Mouse (Mus musculus) left cerebral cortex, postnatal 10 days (tissue): Measurements from ENCODE around the gene Clcn3. TPM values are rescaled to one million over a fixed set of nuclear protein-coding genes. Genes with fewer than 3 reads are reported as not detected.
A peak's percentile ranks its signal among the peaks of the same experiment; 100 is the strongest.

ENCODE experiments used
- DNase-seq, 2 experiments: peaks; one replicate each; pipeline ENCODE4 v3.0.0; 2021 to 2022; ENCODE audit warnings: low spot score in 2 of 2, mixed read lengths in 1 of 2; ENCODE audit errors: extremely low spot score in 1 of 2
- intact Hi-C: fragments of 180-260 bp; cut with DNase I; formaldehyde crosslinking; loops from one replicate; pipeline ENCODE4 v1.15.1; 2025
- total RNA-seq, 2 experiments: library from RNA; stranded (reverse); gene quantifications; 2 replicates each; pipeline ENCODE4 v1.2.3; 2021

Gene Clcn3
- total RNA-seq, 2 experiments from 2014 or later: 146 to 152 TPM

DNA sequence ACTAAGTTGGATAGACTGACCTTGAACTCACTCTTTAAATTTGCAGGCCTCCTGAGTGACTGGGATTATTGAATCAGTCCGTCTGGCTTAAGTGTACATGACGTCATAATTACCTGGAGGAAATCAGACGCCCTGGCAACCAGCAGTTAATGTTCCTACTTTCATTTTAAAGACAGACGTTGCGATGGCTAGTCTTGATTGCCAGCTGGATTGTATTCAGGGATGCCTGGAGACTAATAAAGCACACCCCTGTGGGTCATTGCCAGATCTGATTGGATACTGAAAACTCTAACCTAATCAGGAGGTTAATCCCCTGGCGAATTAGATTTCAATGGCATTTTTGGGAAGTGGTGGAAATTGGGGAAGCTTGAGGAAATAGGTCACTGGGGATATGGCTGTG is 96.4 kb downstream of the Clcn3 start:
- intact Hi-C loops: no loop called here
- no peak for DNase-seq

DNA sequence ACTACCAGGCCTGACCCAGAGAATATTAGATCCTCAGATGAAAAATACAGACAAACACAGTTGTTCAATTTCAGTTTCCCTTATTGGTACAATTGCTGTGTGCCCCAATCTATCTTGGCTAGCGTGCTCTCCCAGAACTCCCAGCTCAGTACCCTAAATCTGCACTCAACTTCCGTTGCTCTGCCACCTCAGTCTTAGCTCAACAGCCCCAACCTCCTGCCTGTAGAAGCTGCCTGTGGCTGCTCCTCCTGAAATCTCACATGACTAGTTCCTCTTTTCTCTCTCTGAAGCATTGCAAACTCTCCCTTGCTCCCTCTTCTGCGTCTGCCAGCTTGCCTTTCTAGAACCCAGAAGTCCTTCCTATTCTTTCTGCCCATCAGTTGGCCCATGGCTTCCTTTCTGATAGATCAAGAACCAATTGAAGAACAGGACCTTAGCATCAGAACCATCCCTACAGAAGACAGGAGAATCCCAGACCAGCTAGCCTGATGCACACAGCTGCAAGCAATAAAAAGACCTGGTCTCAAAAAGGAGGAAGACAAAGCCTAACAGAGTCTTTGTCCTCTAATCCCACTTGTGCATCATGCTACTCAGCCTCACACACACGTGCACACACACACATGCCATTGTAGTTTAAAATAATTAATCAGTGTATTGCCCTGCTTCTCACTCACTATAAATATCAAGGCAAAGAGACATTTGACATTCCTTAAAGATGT is 99.5 kb downstream of the Clcn3 start:
- intact Hi-C loops: no loop called here
- no peak for DNase-seq

DNA sequence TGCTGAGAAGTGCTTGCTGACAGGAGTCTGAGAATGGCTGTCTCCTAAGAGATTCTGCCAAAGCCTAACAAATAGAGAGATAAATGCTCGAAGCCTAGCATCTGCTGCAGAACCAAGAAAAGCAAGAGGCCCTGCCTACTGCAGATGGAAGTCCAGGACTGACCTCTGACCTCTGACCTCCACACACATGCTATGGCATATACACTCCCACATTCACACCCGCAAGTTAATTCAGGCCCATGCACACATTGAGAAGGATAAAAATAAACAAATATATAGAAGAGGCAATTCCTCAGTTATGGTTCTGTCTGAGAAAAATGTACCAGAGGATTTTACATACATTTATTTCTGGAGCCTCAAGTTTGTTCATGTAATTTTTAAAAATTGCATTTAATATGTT is 104.5 kb downstream of the Clcn3 start:
- intact Hi-C loops: no loop called here
- DNase-seq: no peak

DNA sequence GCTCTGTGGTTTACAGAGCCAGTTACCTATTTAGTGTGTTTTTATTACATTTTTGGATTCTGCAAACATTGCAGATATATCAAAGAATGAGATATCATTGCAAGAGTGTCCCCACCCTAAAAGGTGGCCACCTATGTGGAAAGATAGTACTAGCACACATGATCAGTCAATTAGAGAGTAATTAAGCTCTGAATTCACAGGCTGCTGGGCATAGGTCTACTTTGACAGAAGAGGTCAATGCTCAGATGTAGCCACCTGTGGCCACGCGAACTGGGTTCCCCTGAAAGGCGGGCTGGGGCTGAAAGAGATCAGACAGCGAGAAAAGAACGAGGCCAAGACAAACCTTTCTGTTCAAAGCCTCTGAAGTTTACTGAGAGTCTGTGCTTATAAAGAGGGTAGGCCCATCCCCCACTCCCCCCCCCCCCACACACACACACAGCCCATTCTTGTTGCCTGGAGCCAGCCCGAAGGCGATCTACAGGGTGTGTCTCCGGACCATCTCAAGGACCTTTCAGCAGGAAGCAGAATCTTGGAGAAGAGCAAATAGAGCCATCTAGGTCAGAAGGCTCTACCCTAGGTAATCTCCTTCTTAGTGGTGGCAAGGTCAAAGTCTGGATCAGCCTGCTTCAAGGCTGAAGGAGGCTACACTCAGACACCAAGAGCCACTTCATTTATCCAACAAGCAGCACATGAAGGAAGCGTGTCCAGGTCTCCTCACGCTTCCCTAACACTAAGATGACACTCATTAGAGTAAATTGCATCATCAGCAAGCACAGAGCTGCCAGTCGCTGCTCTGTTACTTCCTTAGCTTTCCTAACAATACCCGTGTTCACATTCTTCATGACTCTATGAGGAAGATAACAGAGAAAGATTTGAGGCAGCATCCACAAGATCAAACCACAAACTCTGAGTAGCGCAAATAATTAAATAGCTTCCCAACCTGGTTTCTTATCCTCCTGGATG is 112.6 kb downstream of the Clcn3 start:
- intact Hi-C loops: no loop called here
- DNase-seq: no peak

DNA sequence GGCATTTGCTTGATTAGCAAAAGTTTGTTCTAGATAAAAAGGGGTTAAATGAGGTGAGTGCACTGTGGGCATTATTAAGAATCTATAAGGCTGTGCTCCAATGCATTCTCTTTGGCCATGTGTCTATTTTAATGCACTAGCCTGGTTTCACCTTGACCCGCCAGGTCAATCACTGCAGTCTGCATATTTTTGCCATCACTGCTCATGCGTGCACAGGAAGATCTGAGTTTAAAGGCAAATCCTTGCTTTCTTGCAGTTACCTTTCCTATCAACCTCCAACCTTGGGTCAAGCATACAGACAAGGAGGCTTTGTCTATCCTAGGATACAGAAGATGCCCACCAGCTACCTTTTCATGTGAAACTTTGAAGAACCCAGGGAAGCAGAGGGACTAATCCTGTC is 113.3 kb downstream of the Clcn3 start:
- intact Hi-C loops: loop anchor here (5.0 kb wide), 2 partner anchors 237 to 252 kb away; partner anchors contain the start of gene Mfap3l
- DNase-seq: no peak

DNA sequence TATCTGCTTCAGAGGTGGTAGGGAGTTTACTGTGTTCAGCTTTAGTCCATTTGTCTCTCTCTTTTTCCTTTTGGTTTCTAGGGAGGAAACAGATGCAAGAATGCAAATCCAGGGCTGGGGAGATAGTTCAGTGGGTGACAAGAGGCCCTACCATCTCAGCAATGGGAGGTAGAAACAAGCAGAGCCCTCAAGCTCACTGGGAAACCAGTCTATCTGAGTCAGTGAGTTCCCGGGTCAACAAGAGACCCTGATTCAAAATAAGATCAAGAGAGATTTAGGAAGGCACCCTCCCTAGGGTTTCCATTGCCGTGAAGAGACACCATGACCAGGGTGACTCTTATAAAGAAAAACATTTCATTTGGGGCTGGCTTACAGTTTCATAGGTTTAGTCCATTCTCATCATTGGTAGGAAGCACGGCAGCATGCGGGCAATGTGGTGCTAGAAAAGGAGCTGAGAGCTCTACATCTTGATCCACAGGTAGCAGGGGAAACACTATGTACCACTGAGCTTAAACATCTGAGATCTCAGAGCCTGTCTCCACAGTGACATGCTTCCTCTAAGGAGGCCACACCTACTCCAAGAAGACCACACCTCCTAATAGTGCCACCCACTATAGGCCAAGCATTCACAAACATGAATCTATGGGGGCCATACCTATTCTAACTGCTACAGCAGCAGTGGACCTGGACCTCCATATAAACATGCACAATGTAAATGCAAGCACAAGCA is 114.7 kb downstream of the Clcn3 start:
- intact Hi-C loops: loop anchor here (5.0 kb wide), 2 partner anchors 236 to 251 kb away; partner anchors contain the start of gene Mfap3l
- no peak for DNase-seq

DNA sequence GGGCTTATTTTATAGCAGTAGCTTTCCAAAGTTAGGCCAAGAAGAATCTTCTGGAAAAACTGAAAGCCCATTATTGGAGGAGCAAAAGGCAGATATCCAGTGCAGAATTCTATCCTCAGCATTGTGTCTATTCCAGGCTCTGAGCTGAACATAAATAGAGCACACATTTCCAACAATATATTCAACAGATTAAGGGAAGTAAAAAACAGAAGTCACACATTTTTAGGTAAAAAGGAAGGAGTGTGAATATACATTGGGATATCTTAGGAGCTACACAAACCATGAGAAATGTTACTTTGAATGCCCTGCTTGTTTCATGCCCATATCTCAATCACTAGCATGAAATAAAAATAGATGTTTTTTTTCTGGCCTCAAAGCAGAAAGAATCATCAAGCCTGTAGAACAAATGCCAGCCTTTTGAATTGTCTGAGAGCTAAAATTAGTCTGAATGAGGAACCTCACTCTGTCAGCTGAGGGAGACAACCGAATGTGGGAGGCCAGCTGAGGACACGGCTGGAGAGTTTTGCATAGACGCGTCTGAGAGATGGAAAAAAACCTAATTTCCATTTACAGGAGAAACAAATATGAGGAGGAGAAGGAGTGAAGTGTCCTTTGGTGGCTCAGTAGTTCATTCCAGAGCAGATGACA is 115.5 kb downstream of the Clcn3 start:
- DNase-seq: peak in 1 of 2 experiments; percentile 64
- intact Hi-C loops: loop anchor here (5.0 kb wide), 2 partner anchors 235 to 250 kb away; partner anchors contain the start of gene Mfap3l

DNA sequence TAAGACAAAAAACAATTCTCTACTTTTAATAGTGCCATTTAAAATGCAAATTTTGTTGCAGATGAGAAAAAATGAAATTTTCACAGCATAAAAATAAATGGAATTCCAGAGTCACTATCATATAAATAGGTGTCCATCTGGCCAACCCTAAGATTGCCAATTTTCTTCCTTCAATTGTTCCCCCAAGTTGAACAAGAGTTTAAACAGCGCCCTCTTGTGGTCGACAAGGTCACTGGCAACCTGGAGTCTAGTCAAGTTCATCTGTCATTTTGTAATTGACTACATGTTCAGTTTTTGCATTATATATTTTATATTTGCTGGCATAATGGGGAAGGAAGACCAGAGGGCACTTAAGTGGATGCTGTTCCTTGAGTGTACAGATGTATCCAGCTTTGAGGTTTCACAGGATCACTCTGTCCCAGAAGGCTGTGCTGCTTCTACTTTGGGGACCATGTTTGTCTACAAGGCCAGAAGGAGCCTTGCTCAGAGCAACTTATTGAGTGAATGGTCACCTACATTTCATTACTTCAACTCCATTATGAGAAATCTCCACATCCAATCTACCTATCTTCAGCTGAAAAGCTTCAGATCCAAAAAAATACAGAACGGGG is 117.5 kb downstream of the Clcn3 start:
- intact Hi-C loops: loop anchor here (2.0 to 5.0 kb wide), 3 partner anchors 233 to 361 kb away; partner anchors contain the start of genes Aadat and Mfap3l
- DNase-seq: peak; percentile 74 to 80

DNA sequence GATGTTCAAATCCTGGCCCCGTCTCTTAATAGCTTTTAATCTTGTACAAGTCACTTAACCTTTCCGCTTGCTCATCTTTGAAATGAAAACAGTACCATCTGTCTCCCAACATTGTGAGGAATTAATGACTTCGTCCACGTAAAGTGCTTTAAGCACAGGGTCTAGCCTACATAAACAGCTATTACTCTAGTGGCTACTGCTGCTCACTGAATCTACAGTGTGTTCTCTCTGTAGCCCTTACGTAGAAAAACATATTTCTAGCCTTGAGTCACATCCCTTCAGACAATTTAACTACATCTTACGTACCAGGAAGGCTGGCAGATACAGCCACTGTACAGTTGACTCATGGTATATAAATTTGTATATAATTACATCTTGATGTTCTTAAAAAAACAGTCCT is 118.2 kb downstream of the Clcn3 start:
- DNase-seq: no peak
- intact Hi-C loops: loop anchor here (2.0 to 5.0 kb wide), 3 partner anchors 233 to 360 kb away; partner anchors contain the start of genes Aadat and Mfap3l

DNA sequence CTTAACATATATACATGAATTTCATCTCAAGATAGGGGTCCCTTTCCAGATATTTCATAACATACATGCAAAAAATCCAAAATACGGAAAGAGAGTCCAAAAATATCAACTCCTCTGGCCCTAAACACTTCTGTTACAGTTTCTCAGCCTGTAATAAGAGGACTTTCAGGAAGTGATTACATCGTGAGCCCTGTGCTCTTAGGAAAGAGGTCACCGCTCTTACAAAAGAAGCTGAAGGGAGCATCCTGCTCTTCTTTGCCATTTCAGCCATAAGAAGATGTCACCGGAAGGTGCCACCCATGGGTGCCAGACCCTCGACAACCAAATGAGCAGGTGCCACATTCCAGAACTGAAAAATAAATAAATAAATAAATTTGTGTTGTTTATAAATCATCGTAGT is 121.3 kb downstream of the Clcn3 start:
- intact Hi-C loops: no loop called here
- DNase-seq: no peak

DNA sequence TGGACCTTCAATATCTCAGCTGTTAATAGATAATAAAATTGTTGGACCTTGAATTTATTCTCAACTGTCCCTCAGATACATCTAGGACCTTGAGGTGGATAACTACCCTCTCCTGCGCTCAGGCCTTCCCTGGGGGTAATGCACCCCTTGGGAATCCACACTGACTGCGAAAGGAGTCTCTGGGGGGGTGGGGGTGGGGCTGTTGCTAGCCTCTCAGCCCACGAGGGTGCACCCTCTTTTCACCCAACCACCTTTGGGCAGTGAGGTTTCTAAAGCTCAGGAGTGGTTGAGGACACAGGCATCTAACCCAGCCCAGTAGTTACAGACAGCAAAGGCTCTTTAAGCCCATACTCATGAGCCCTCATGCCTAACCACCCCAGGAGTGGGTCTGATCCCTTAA is 122.4 kb downstream of the Clcn3 start:
- DNase-seq: no peak
- intact Hi-C loops: no loop called here

Other genes starting within 250 kb of the Clcn3 start
- 10 to 100 TPM; 42.0 to 49.0 TPM for gene Hpf1, start 92.9 kb downstream of the Clcn3 start, total RNA-seq
- 10 to 100 TPM; 27.0 to 27.5 TPM for gene Nek1, start 9.9 kb upstream of the Clcn3 start, total RNA-seq
- gene Sh3rf1, start 240.6 kb upstream of the Clcn3 start, total RNA-seq: 10 to 100 TPM; 42.1 to 42.2 TPM